Mouse (Mus musculus): ENCODE results near the gene Ntpcr. TPM values are rescaled to one million over a fixed set of nuclear protein-coding genes. Genes with fewer than 3 reads are reported as not detected.

The Ntpcr gene
- polyA plus RNA-seq, 1 experiment = 15.8 TPM

- Histone ChIP-seq H3K27ac (ENCODE audit: insufficient read depth, low read length) (no peak overlapping the region), H3K9ac (ENCODE audit: low read depth, poor library complexity, severe bottlenecking) (no peak overlapping the region), H3K9me3 (replicated peaks; ENCODE audit: control insufficient read depth, insufficient read depth, low read length, poor library complexity, severe bottlenecking) (no peaks in the 10 kb centered on the region), H3K36me3 (ENCODE audit: control insufficient read depth, insufficient read depth, low read length, poor library complexity, severe bottlenecking) (peaks cover 3% of the 10 kb centered on the region; the same call in 1 of the 2 replicates), H3K4me1 (ENCODE audit: control insufficient read depth, insufficient read depth, low read length) (no peaks in the 10 kb centered on the region), H3K27me3 (ENCODE audit: control insufficient read depth, insufficient read depth, low read length, poor library complexity, severe bottlenecking) (no peaks in the 10 kb centered on the region), H3K4me3 (ENCODE audit: low read depth, low read length) (no peak overlapping the region)
- no peak for TF ChIP-seq POLR2A (IDR thresholded peaks at IDR 0.05; ENCODE audit: insufficient read depth, low read length)
- TF ChIP-seq CTCF (IDR thresholded peaks at IDR 0.05; ENCODE audit: low read depth, low read length) = no peak
- no peak for TF ChIP-seq EP300 (IDR thresholded peaks at IDR 0.05; ENCODE audit: insufficient read depth, low read depth, low read length)
Measured at GRCm38 (mm10) chr8:125741855-125742254, 12.1 kb downstream of the Ntpcr start.

- TF ChIP-seq CTCF (IDR thresholded peaks at IDR 0.05; ENCODE audit: low read depth, low read length) = no peak
- TF ChIP-seq POLR2A (IDR thresholded peaks at IDR 0.05; ENCODE audit: insufficient read depth, low read length) = no peak
- no peak for TF ChIP-seq EP300 (IDR thresholded peaks at IDR 0.05; ENCODE audit: insufficient read depth, low read depth, low read length)
- H3K4me3 ChIP-seq (ENCODE audit: low read depth, low read length) = no peak overlapping the region
- H3K36me3 ChIP-seq (ENCODE audit: control insufficient read depth, insufficient read depth, low read length, poor library complexity, severe bottlenecking) = peaks cover 3% of the 10 kb centered on the region; the same call in 1 of the 2 replicates
- no peaks in the 10 kb centered on the region for H3K27me3 ChIP-seq (ENCODE audit: control insufficient read depth, insufficient read depth, low read length, poor library complexity, severe bottlenecking)
- H3K4me1 ChIP-seq (ENCODE audit: control insufficient read depth, insufficient read depth, low read length) = no peaks in the 10 kb centered on the region
- H3K27ac ChIP-seq (ENCODE audit: insufficient read depth, low read length) = no peak overlapping the region
- no peak overlapping the region for H3K9ac ChIP-seq (ENCODE audit: low read depth, poor library complexity, severe bottlenecking)
- no peaks in the 10 kb centered on the region for H3K9me3 ChIP-seq (replicated peaks; ENCODE audit: control insufficient read depth, insufficient read depth, low read length, poor library complexity, severe bottlenecking)
Measured at GRCm38 (mm10) chr8:125742406-125742805, 12.6 kb downstream of the Ntpcr start.

GRCm38 (mm10) chr8:125744914-125745576, 15.3 kb downstream of the Ntpcr start:
- TF ChIP-seq EP300 (IDR thresholded peaks at IDR 0.05; ENCODE audit: insufficient read depth, low read depth, low read length) (no peak), CTCF (IDR thresholded peaks at IDR 0.05; ENCODE audit: low read depth, low read length) (no peak), POLR2A (IDR thresholded peaks at IDR 0.05; ENCODE audit: insufficient read depth, low read length) (no peak)
- Histone ChIP-seq H3K27ac (ENCODE audit: insufficient read depth, low read length) (no peak overlapping the region), H3K36me3 (ENCODE audit: control insufficient read depth, insufficient read depth, low read length, poor library complexity, severe bottlenecking) (no peaks in the 10 kb centered on the region; the same call in 1 of the 2 replicates), H3K9ac (ENCODE audit: low read depth, poor library complexity, severe bottlenecking) (no peak overlapping the region), H3K4me1 (ENCODE audit: control insufficient read depth, insufficient read depth, low read length) (no peaks in the 10 kb centered on the region), H3K27me3 (ENCODE audit: control insufficient read depth, insufficient read depth, low read length, poor library complexity, severe bottlenecking) (no peaks in the 10 kb centered on the region), H3K4me3 (ENCODE audit: low read depth, low read length) (no peak overlapping the region), H3K9me3 (replicated peaks; ENCODE audit: control insufficient read depth, insufficient read depth, low read length, poor library complexity, severe bottlenecking) (no peaks in the 10 kb centered on the region)

GRCm38 (mm10) chr8:125747390-125747789, 17.6 kb downstream of the Ntpcr start:
- Histone ChIP-seq H3K4me3 (ENCODE audit: low read depth, low read length) (no peak overlapping the region), H3K9me3 (replicated peaks; ENCODE audit: control insufficient read depth, insufficient read depth, low read length, poor library complexity, severe bottlenecking) (no peaks in the 10 kb centered on the region), H3K4me1 (ENCODE audit: control insufficient read depth, insufficient read depth, low read length) (no peaks in the 10 kb centered on the region), H3K9ac (ENCODE audit: low read depth, poor library complexity, severe bottlenecking) (no peak overlapping the region), H3K36me3 (ENCODE audit: control insufficient read depth, insufficient read depth, low read length, poor library complexity, severe bottlenecking) (no peaks in the 10 kb centered on the region), H3K27me3 (ENCODE audit: control insufficient read depth, insufficient read depth, low read length, poor library complexity, severe bottlenecking) (no peaks in the 10 kb centered on the region), H3K27ac (ENCODE audit: insufficient read depth, low read length) (no peak overlapping the region)
- no peak for TF ChIP-seq CTCF (IDR thresholded peaks at IDR 0.05; ENCODE audit: low read depth, low read length)

GRCm38 (mm10) chr8:125750846-125751245, 21.1 kb downstream of the Ntpcr start:
- H3K9me3 ChIP-seq (replicated peaks; ENCODE audit: control insufficient read depth, insufficient read depth, low read length, poor library complexity, severe bottlenecking) = no peaks in the 10 kb centered on the region
- H3K4me1 ChIP-seq (ENCODE audit: control insufficient read depth, insufficient read depth, low read length) = no peaks in the 10 kb centered on the region
- no peak for TF ChIP-seq POLR2A (IDR thresholded peaks at IDR 0.05; ENCODE audit: insufficient read depth, low read length)
- TF ChIP-seq CTCF (IDR thresholded peaks at IDR 0.05; ENCODE audit: low read depth, low read length) = no peak
- no peak for TF ChIP-seq EP300 (IDR thresholded peaks at IDR 0.05; ENCODE audit: insufficient read depth, low read depth, low read length)
- H3K36me3 ChIP-seq (ENCODE audit: control insufficient read depth, insufficient read depth, low read length, poor library complexity, severe bottlenecking) = no peaks in the 10 kb centered on the region
- no peak overlapping the region for H3K9ac ChIP-seq (ENCODE audit: low read depth, poor library complexity, severe bottlenecking)
- no peak overlapping the region for H3K4me3 ChIP-seq (ENCODE audit: low read depth, low read length)
- no peak overlapping the region for H3K27ac ChIP-seq (ENCODE audit: insufficient read depth, low read length)
- H3K27me3 ChIP-seq (ENCODE audit: control insufficient read depth, insufficient read depth, low read length, poor library complexity, severe bottlenecking) = no peaks in the 10 kb centered on the region

GRCm38 (mm10) chr8:125755896-125756295, 26.1 kb downstream of the Ntpcr start:
- Histone ChIP-seq H3K4me1 (ENCODE audit: control insufficient read depth, insufficient read depth, low read length) (no peaks in the 10 kb centered on the region), H3K27me3 (ENCODE audit: control insufficient read depth, insufficient read depth, low read length, poor library complexity, severe bottlenecking) (no peaks in the 10 kb centered on the region), H3K4me3 (ENCODE audit: low read depth, low read length) (no peak overlapping the region), H3K9ac (ENCODE audit: low read depth, poor library complexity, severe bottlenecking) (no peak overlapping the region), H3K27ac (ENCODE audit: insufficient read depth, low read length) (no peak overlapping the region), H3K9me3 (replicated peaks; ENCODE audit: control insufficient read depth, insufficient read depth, low read length, poor library complexity, severe bottlenecking) (no peaks in the 10 kb centered on the region), H3K36me3 (ENCODE audit: control insufficient read depth, insufficient read depth, low read length, poor library complexity, severe bottlenecking) (no peaks in the 10 kb centered on the region)
- TF ChIP-seq POLR2A (IDR thresholded peaks at IDR 0.05; ENCODE audit: insufficient read depth, low read length) (no peak), EP300 (IDR thresholded peaks at IDR 0.05; ENCODE audit: insufficient read depth, low read depth, low read length) (no peak), CTCF (IDR thresholded peaks at IDR 0.05; ENCODE audit: low read depth, low read length) (no peak)
